Mouse (Mus musculus) gastrocnemius, postnatal 25 days (tissue): ENCODE measurements around the gene Rbm8a. TPM values are rescaled to one million over a fixed set of nuclear protein-coding genes. Genes with fewer than 3 reads are reported as not detected.
"Not testable (repeated sequence)": the region's sequence is repeated elsewhere in the genome, so short reads cannot be mapped to it uniquely, and the experiment has no call there.

Experiments
- DNase-seq: peaks from one replicate; pipeline ENCODE4 v3.0.0; 2022
- total RNA-seq, 2 experiments: library from RNA; stranded (reverse); gene quantifications; 1 replicate in 1 of 2; 2 replicates in 1 of 2; pipeline ENCODE4 v1.2.3; 2021

Gene Rbm8a
- total RNA-seq, 2 experiments from 2014 or later = 22.9 to 24.1 TPM

GRCm38 (mm10) chr3:96603311-96603710 is 26.4 kb upstream of the Rbm8a start:
- DNase-seq = peak; percentile 25

- DNase-seq = not testable (repeated sequence)
Observed at GRCm38 (mm10) chr3:96606007-96606406, 23.7 kb upstream of the Rbm8a start.

- no peak for DNase-seq
Observed at GRCm38 (mm10) chr3:96606618-96607017, 23.1 kb upstream of the Rbm8a start.

GRCm38 (mm10) chr3:96617941-96618340 is 11.8 kb upstream of the Rbm8a start:
- DNase-seq = no peak

GRCm38 (mm10) chr3:96623201-96623600 is 6.5 kb upstream of the Rbm8a start:
- no peak for DNase-seq

- no peak for DNase-seq
Observed at GRCm38 (mm10) chr3:96632058-96632457, 2.3 kb downstream of the Rbm8a start.

GRCm38 (mm10) chr3:96634015-96634414 is 4.3 kb downstream of the Rbm8a start:
- no peak for DNase-seq

- peak; percentile 89 for DNase-seq
Observed at GRCm38 (mm10) chr3:96634928-96635879, 5.5 kb downstream of the Rbm8a start, which contains the start of the genes Pex11b and Gm42957. Gene Pex11b, plus strand, starts transcription at chr3:96635376. Gene Gm42957, plus strand, starts transcription at chr3:96635474.

- no peak for DNase-seq
Observed at GRCm38 (mm10) chr3:96635906-96636305, 6.2 kb downstream of the Rbm8a start.

GRCm38 (mm10) chr3:96636448-96636847 is 6.7 kb downstream of the Rbm8a start:
- DNase-seq = no peak

- DNase-seq = no peak
Observed at GRCm38 (mm10) chr3:96639219-96639618, 9.5 kb downstream of the Rbm8a start.

- peak; percentile 40 for DNase-seq
Observed at GRCm38 (mm10) chr3:96645018-96645649, 15.4 kb downstream of the Rbm8a start, which contains the start of gene Itga10. Gene Itga10, plus strand, starts transcription at chr3:96645584.

- no peak for DNase-seq
Observed at GRCm38 (mm10) chr3:96647365-96647764, 17.6 kb downstream of the Rbm8a start.

GRCm38 (mm10) chr3:96660901-96661300 is 31.2 kb downstream of the Rbm8a start:
- DNase-seq = no peak

- DNase-seq = no peak
Observed at GRCm38 (mm10) chr3:96662731-96663316, 33.1 kb downstream of the Rbm8a start.

GRCm38 (mm10) chr3:96663432-96664239 is 33.9 kb downstream of the Rbm8a start:
- DNase-seq = peak; percentile 75

- not testable (repeated sequence) for DNase-seq
Observed at GRCm38 (mm10) chr3:96665732-96666363, 36.1 kb downstream of the Rbm8a start.

GRCm38 (mm10) chr3:96666916-96667315 is 37.2 kb downstream of the Rbm8a start:
- DNase-seq = no peak

- DNase-seq = no peak
Observed at GRCm38 (mm10) chr3:96667316-96667715, 37.6 kb downstream of the Rbm8a start.

GRCm38 (mm10) chr3:96668424-96669067 is 38.8 kb downstream of the Rbm8a start:
- DNase-seq = no peak
